Mouse (Mus musculus) layer of hippocampus, postnatal 36 days (tissue): ENCODE measurements at regions not wholly inside any gene's neighbourhood (a gene's known extent, or its start where the extent isn't known, plus 50 kb on each side); places are given as distances from the start of the nearest gene placed in this dataset.

Experiments
- DNase-seq, 2 experiments: peaks; one replicate each; pipeline ENCODE4 v3.0.0; 2022

DNA sequence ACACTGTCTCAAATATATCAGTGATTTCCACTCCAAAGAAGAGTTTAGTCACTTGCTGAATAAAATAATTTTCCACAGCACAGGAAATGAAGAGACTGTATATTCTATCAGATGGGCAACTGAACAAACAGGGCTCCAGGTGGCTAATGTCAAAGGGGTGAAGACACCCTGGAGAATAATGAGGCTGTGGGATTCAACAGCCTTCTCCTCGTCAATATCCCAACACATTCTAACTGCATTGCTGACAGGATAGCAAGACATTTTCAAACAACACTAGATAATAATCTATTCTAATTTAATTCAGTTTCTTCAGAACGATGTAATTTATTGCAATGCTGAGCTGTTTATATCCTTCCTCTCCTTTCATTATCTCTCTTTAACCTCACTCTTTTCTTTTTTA lies 134.4 kb upstream of the Klhl13 start:
- DNase-seq = no peak

DNA sequence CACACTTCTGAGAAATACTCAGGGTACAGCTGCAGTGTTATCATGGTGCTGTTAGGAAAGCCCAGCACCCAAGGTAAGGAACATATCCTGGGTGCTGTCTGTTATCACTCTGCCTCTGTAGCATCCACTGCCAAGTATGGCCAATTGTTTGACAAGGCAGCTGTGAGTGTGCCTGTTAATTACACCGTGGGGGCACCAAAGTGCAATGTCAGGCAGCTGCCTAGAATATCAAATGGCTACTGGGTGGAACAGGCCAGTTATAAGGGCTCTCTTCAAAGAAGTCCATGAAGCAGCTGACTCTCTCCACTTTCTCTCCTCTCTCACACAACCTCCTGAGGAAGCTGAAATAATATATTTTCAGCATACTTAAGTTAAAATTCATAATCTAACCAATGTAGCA lies 130.3 kb upstream of the Klhl13 start:
- DNase-seq = no peak

DNA sequence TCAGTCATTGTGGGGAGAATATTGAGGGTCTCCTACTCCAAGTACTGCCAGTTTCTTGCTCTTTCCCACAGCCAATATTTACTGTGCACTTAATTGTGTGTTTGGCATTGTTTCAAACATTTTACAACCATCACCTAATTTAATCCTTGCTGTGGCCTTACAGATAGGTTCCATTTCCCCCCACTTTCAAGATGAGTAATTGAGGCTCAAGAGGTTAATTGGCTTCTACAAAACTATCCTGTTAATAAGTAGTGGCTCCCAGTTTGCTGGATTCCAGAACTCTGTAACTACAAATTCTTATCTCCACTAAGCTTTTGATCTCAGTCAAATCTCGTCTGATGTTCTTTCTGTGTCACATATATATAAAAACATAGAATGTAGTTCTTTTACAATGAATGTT lies 112.0 kb upstream of the Klhl13 start:
- DNase-seq = no peak

DNA sequence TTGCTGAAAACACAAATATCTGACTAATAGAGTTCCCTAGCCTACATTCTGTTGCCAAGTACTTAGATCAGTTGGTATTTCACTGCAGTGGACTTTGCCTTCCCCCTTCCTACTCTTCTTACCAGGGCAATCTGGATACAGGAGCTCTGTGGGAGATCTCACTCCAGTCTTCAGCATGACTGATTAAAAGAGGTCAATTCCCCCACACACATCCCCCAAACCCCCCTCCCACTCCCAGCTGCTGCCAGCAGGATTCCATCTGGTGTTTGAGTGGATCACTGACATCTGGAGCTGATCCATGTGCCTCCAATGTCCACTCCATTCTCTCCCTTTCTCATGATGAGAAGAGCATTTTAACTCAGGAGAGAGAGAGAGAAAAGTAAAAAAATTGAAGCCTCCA lies 101.1 kb upstream of the Klhl13 start:
- DNase-seq = no peak

DNA sequence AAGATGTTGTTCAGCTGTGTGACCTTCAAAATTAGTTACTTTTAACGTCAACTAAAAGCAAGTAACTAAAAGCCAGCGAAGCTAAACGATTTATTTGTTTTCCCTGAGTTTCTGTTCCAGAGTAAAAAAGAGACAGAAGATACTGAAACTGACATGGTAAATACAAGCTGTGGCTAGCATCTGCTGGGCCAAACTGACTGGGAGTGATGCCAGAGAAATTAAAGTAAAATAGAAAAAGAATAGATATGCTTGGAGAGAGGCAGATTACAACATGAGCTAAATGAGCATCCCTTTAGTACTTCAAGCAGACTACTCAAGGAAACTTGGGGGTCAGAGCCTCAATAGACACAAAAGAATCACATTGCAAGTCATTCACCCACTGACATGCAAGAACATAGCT lies 88.7 kb upstream of the Klhl13 start:
- DNase-seq = peak; percentile 7

DNA sequence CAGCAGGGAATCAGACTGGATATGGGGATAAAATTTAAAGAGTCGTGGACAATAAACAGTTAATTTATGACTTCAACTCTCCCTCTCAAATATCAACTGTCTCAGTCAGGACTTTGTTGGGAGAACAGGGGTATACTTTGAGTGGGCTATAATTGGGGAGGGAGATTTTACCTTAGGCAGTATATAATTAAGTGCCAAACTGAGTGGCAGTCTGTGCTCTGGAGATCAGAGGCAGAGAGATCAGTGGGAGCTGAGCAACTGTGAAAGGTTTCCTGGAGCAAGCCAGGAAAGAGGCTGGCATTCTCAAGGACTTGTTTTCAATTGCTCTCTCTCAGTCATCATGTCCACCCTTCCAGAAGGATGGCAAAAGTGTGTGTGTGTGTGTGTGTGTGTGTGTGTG lies 57.9 kb upstream of the Klhl13 start:
- DNase-seq = no peak

DNA sequence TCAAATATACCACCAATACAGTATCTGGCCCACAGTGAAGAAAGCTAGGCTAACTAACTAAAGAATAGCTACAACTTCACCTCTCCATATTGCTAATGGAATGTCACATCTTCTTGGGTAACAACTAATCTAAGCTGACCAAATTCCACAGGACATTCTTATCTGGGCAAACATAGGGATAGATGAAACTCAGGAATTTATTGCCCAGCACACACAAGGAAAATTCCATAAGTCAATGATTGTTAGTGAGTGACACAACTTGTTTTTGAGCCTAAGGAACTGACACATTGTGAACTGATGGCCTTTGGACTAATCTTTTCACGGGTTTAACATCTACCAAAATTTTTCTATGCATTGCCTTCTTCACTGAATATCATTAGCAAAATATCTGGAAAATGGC lies 52.6 kb upstream of the Klhl13 start:
- DNase-seq = no peak
